Mouse (Mus musculus) cerebellum, postnatal 10 days (tissue): ENCODE results near the gene Rpl13a.
"Not testable (repeated sequence)": the region's sequence is repeated elsewhere in the genome, so short reads cannot be mapped to it uniquely, and the experiment has no call there.

Experiments used
- DNase-seq, 2 experiments: peaks; one replicate each; pipeline ENCODE4 v3.0.0; 2021; ENCODE audit warnings: mixed read lengths in 2 of 2

The Rpl13a gene

GRCm38 (mm10) chr7:45113476-45113875 is 15.1 kb downstream of the Rpl13a start:
- DNase-seq = no peak

- DNase-seq = no peak
Measured at GRCm38 (mm10) chr7:45112529-45112928, 16.0 kb downstream of the Rpl13a start.

GRCm38 (mm10) chr7:45111940-45112339 is 16.6 kb downstream of the Rpl13a start:
- DNase-seq = no peak

- DNase-seq = not testable (repeated sequence)
Measured at GRCm38 (mm10) chr7:45110089-45110488, 18.5 kb downstream of the Rpl13a start.

- no peak for DNase-seq
Measured at GRCm38 (mm10) chr7:45107052-45107645, 21.4 kb downstream of the Rpl13a start.

GRCm38 (mm10) chr7:45106441-45106840 is 22.1 kb downstream of the Rpl13a start:
- no peak for DNase-seq

- DNase-seq = no peak
Measured at GRCm38 (mm10) chr7:45105491-45105890, 23.1 kb downstream of the Rpl13a start.

- no peak for DNase-seq
Measured at GRCm38 (mm10) chr7:45104941-45105340, 23.6 kb downstream of the Rpl13a start.

GRCm38 (mm10) chr7:45103652-45104180 is 24.8 kb downstream of the Rpl13a start, which contains the start of gene Fcgrt:
TSS of gene Fcgrt (minus strand) at chr7:45103851.
- peak; percentile 82 for DNase-seq

GRCm38 (mm10) chr7:45102940-45103585 is 25.5 kb downstream of the Rpl13a start:
- DNase-seq = no peak

- no peak for DNase-seq
Measured at GRCm38 (mm10) chr7:45102441-45102840, 26.1 kb downstream of the Rpl13a start.

- no peak for DNase-seq
Measured at GRCm38 (mm10) chr7:45100046-45100445, 28.5 kb downstream of the Rpl13a start.

GRCm38 (mm10) chr7:45098541-45099240 is 29.9 kb downstream of the Rpl13a start:
- no peak for DNase-seq

GRCm38 (mm10) chr7:45097479-45097878 is 31.1 kb downstream of the Rpl13a start:
- no peak for DNase-seq

GRCm38 (mm10) chr7:45095965-45096364 is 32.6 kb downstream of the Rpl13a start:
- DNase-seq = not testable (repeated sequence)

GRCm38 (mm10) chr7:45095367-45095766 is 33.2 kb downstream of the Rpl13a start:
- no peak for DNase-seq

GRCm38 (mm10) chr7:45094121-45094520 is 34.4 kb downstream of the Rpl13a start:
- DNase-seq = no peak

GRCm38 (mm10) chr7:45093516-45093905 is 35.0 kb downstream of the Rpl13a start:
- DNase-seq = no peak

- DNase-seq = no peak
Measured at GRCm38 (mm10) chr7:45092828-45093515, 35.6 kb downstream of the Rpl13a start.

GRCm38 (mm10) chr7:45092048-45092447 is 36.5 kb downstream of the Rpl13a start, which contains the start of gene Rcn3:
TSS of gene Rcn3 (minus strand) at chr7:45092221.
- DNase-seq = peak; percentile 95 to 96

- DNase-seq = peak; percentile 48 to 51
Measured at GRCm38 (mm10) chr7:45091001-45091990, 37.3 kb downstream of the Rpl13a start.
